8 mouse cellular contexts compared by ENCODE assay signal in the genomic region with DNA sequence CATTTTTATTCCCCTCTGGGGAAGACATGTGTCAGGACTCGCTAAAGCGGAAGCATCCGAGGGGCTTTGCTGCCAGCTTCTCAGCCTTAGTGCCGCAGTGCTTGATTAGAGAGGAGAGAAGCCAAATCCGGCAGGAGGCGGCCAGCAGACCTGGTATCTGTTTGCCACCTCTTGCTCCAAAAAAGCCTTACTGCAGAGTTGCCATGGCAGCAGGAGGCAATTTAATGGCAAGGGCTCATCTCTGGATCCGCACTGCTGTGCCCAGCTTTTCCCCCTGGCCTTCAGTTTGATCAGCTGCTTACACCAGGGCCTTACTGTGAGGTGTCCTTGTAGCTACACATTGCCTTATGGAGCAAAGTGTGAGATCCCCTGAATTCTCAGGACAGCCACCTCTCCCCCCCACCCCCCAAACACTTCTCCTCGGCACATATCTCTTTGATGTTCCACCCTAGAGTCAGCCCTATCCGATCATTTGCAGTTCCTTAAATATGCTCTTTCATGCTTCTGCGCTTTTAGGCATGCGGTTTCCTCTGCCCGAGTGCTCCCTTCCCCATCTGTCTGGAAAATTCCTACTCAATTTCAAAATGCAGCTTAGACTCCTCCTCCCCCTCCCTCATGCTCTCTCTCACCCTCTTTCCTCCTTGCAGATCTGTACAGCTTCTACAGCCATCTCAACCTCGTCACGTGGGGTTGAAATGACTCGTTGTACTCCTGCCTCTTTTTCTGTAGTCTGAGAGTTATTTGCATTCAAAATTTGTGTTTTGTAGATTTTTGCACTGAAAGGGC.
DNase-seq lines count a peak whose midpoint lies in the region; ATAC-seq and TF ChIP-seq lines count a peak whose summit lies in the region.

No protein-coding gene starts in this region.

- WGBS in lung, adult 2 months: 45% methylated on average over 15 of the region's 15 CpGs
- 45% methylated on average over 15 of the region's 15 CpGs for WGBS in heart, embryonic 13.5 days

- no peak for TF ChIP-seq CTCF in lung, adult 2 months (IDR thresholded peaks at IDR 0.05; ENCODE audit: insufficient read depth, low read length)

- no peak overlapping the region for H3K4me3 ChIP-seq in lung, adult 2 months (replicated peaks; ENCODE audit: extremely low read depth, low read depth, low read length)
- no peak overlapping the region for H3K4me3 ChIP-seq in heart, embryonic 13.5 days

- H3K4me1 ChIP-seq in lung, adult 2 months (ENCODE audit: control insufficient read depth, insufficient read depth, low read length): peaks cover 12% of the 10 kb centered on the region
- H3K4me1 ChIP-seq in heart, embryonic 13.5 days: peaks cover 53% of the 10 kb centered on the region

- no peak for TF ChIP-seq POLR2A in lung, adult 2 months (IDR thresholded peaks at IDR 0.05; ENCODE audit: borderline replicate concordance, extremely low read depth, low read depth, low read length)

- H3K9ac ChIP-seq in heart, embryonic 13.5 days: peak overlapping the region; percentile 61; the same call in 1 of the 2 replicates

- peak overlapping the region; percentile 48 for H3K27ac ChIP-seq in heart, embryonic 13.5 days (replicated peaks)

- DNase-seq in lung, adult 18-20 months: peak; percentile 26 to 34
- no peak for DNase-seq in lung, adult 2 months
- peak; percentile 93 for DNase-seq in cerebellum, adult 9-10 months
- DNase-seq in kidney, postnatal 4 days: peak; percentile 14 to 36
- DNase-seq in lung, postnatal 36 days: peak; percentile 61
- peak; percentile 37 for DNase-seq in skeletal muscle tissue, adult 2 months (ENCODE audit: low read depth, low spot score)
- DNase-seq in spleen, postnatal 14 days (ENCODE audit: low spot score in 2 of 2): no peak

- H3K36me3 ChIP-seq in heart, embryonic 13.5 days: peaks cover 5% of the 10 kb centered on the region; the same call in 1 of the 2 replicates

- ATAC-seq in heart, embryonic 13.5 days (ENCODE audit: extremely low read depth, insufficient number of reproducible peaks, low FRiP score, low TSS enrichment): no peak

- H3K4me2 ChIP-seq in heart, embryonic 13.5 days: peak overlapping the region; percentile 18

- H3K9me3 ChIP-seq in heart, embryonic 13.5 days: no peaks in the 10 kb centered on the region

- no peaks in the 10 kb centered on the region for H3K27me3 ChIP-seq in heart, embryonic 13.5 days (replicated peaks)

Comparison
In these comparisons a context has a peak if more than half of its experiments do, and no peak if none do; other contexts are left out.
1. DNase-seq: peak in lung, adult 18-20 months (2 of 2), cerebellum, adult 9-10 months (single experiment), kidney, postnatal 4 days (2 of 2), lung, postnatal 36 days (single experiment) and skeletal muscle tissue, adult 2 months (single experiment); none in lung, adult 2 months (single experiment) and spleen, postnatal 14 days (0 of 2).